Mouse (Mus musculus) heart, postnatal 0 days (tissue): ENCODE results near the gene Mb21d2.

Experiments used
- CTCF ChIP-seq: IDR thresholded peaks from 2 replicates; pipeline ENCODE4 v1.5.1; 2016; ENCODE audit warnings: antibody characterized with exemption, control low read depth, low read depth
- EP300 ChIP-seq: IDR thresholded peaks from 2 replicates; pipeline ENCODE4 v1.6.1; 2016; ENCODE audit warnings: antibody characterized with exemption, low read depth

GRCm38 (mm10) chr16:28898509-28899160 lies 30.8 kb downstream of the Mb21d2 start:
- TF ChIP-seq CTCF (peak; percentile 40), EP300 (no peak)
